Mouse (Mus musculus): ENCODE measurements around the gene Rhog.

DNA sequence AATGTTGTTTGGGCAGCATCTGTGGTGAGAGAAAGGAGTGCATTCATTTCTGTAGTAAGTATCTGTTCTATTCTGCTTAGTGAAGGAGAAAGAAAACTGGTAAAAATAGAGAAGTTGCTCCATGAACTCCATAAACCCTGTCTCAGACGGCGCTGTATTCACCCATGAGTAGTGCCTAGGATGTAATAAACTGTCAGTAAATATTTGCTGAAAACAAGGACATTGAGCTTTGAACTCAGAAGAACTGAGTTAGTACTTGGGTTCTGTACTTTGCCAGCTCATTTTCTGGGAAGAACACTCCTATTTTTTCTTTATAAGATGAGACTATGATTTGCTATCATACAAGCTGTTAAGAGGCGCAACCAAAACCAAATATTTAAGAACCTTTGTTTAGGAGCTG lies 36.4 kb upstream of the Rhog start:
- no peak for TF ChIP-seq CTCF (IDR thresholded peaks at IDR 0.05; ENCODE audit: low read depth, low read length)
- no peak for TF ChIP-seq POLR2A (IDR thresholded peaks at IDR 0.05; ENCODE audit: borderline replicate concordance, low read depth, low read length)
